14 mouse cellular contexts compared by ENCODE assay signal in genomic region chr9:123136953-123137682, GRCm38 (mm10). TPM values are rescaled to one million over a fixed set of nuclear protein-coding genes. Genes with fewer than 3 reads are reported as not detected.
DNase-seq lines count a peak whose midpoint lies in the region; ATAC-seq lines count a peak whose summit lies in the region.
"Had no signal": no experiment of that assay in that cellular context is flagged by ENCODE, and none has a peak within 500 bp of the region (broad histone marks: within the 10 kb centered on the region; RNA-seq: fewer than 3 reads in every experiment).

No protein-coding gene starts in this region.

- H3K4me2 ChIP-seq in intestine, embryonic 16.5 days (ENCODE audit: low read depth, low read length), result no peak overlapping the region
- H3K4me2 ChIP-seq: hindbrain, embryonic 13.5 days; liver, embryonic 11.5 days had no signal

- H3K4me1 ChIP-seq in heart, embryonic 10.5 days, result no peaks in the 10 kb centered on the region
- H3K4me1 ChIP-seq in intestine, embryonic 16.5 days (ENCODE audit: control insufficient read depth, insufficient read depth, low read length), result peaks cover 5% of the 10 kb centered on the region; the same call in 1 of the 2 replicates

- H3K9me3 ChIP-seq in heart, embryonic 10.5 days, result no peaks in the 10 kb centered on the region; the same call in 1 of the 2 replicates
- no peaks in the 10 kb centered on the region for H3K9me3 ChIP-seq in intestine, embryonic 16.5 days (ENCODE audit: control insufficient read depth, low read length)
- H3K9me3 ChIP-seq: hindbrain, embryonic 13.5 days; megakaryocyte, embryonic 14.5 days had no signal

- H3K4me3 ChIP-seq in heart, embryonic 10.5 days, result no peak overlapping the region
- no peak overlapping the region for H3K4me3 ChIP-seq in intestine, embryonic 16.5 days (ENCODE audit: low read length)
- H3K4me3 ChIP-seq: hindbrain, embryonic 13.5 days; megakaryocyte, embryonic 14.5 days had no signal

- no peak overlapping the region for H3K27ac ChIP-seq in heart, embryonic 10.5 days
- H3K27ac ChIP-seq in intestine, embryonic 16.5 days (ENCODE audit: low read length), result no peak overlapping the region
- H3K27ac ChIP-seq: hindbrain, embryonic 13.5 days had no signal

- ATAC-seq in intestine, embryonic 16.5 days, result no peak

- H3K27me3 ChIP-seq in heart, embryonic 10.5 days (ENCODE audit: insufficient read depth, poor library complexity, severe bottlenecking), result no peaks in the 10 kb centered on the region
- H3K27me3 ChIP-seq in intestine, embryonic 16.5 days (replicated peaks; ENCODE audit: control insufficient read depth, insufficient read depth, low read length), result no peaks in the 10 kb centered on the region
- H3K27me3 ChIP-seq: hindbrain, embryonic 13.5 days; megakaryocyte, embryonic 14.5 days had no signal

- peak; percentile 56 for DNase-seq in heart, adult 8-10 months (ENCODE audit: low spot score)
- DNase-seq in heart, embryonic 10.5 days (ENCODE audit: low spot score), result no peak
- DNase-seq in testis, postnatal 14 days (ENCODE audit: low spot score), result peak; percentile 16
- DNase-seq in testis, postnatal 10 days (ENCODE audit: low spot score), result no peak
- peak; percentile 46 for DNase-seq in gastrocnemius, postnatal 25 days
- peak; percentile 13 for DNase-seq in telencephalon, adult 2 months (ENCODE audit: low read depth, low spot score)
- DNase-seq: cerebellum, postnatal 10 days; kidney, adult 8-10 months; layer of hippocampus, postnatal 36 days; right cerebral cortex, postnatal 14 days had no signal

- WGBS in heart, embryonic 10.5 days, result 83% methylated on average over 7 of the region's 7 CpGs
- 81% methylated on average over 7 of the region's 7 CpGs for WGBS in intestine, embryonic 16.5 days

- no peak overlapping the region for H3K9ac ChIP-seq in intestine, embryonic 16.5 days (ENCODE audit: low read depth, low read length)
- H3K9ac ChIP-seq: hindbrain, embryonic 13.5 days had no signal

- H3K36me3 ChIP-seq in heart, embryonic 10.5 days, result peaks cover 97% of the 10 kb centered on the region
- peaks cover 19% of the 10 kb centered on the region for H3K36me3 ChIP-seq in intestine, embryonic 16.5 days (ENCODE audit: control insufficient read depth, insufficient read depth, low read length)

RNA-seq across cellular contexts. Expression of gene Clec3b, which starts 13.6 kb away (rescaled TPM):
- 10 to 100 TPM; 37.7 to 48.5 (median 38.6) TPM for total RNA-seq in heart, adult 8-10 months (2022)
- not detected in 2 replicates for polyA plus RNA-seq in heart, embryonic 10.5 days (2016; fragmentation: Nextera tagmentation; extraction: Ambion mirVana)
- total RNA-seq in gastrocnemius, postnatal 25 days (2021), result 10 to 100 TPM; 44.1 to 65.2 TPM
- 0.27 and 0.42 TPM in 2 replicates for polyA plus RNA-seq in intestine, embryonic 16.5 days (2015; fragmentation: Nextera tagmentation; extraction: Ambion mirVana)
- polyA plus RNA-seq: liver, embryonic 11.5 days had no signal

RNA-seq across cellular contexts. Expression of gene Exosc7, which starts 24.1 kb away (rescaled TPM):
- 10 to 100 TPM; 25.0 to 27.2 (median 27.0) TPM for total RNA-seq in heart, adult 8-10 months (2022)
- polyA plus RNA-seq in heart, embryonic 10.5 days (2016; fragmentation: Nextera tagmentation; extraction: Ambion mirVana), result 102 and 138 TPM in 2 replicates
- 10 to 100 TPM; 17.3 to 19.6 TPM for total RNA-seq in gastrocnemius, postnatal 25 days (2021)
- 130 and 146 TPM in 2 replicates for polyA plus RNA-seq in intestine, embryonic 16.5 days (2015; fragmentation: Nextera tagmentation; extraction: Ambion mirVana)

RNA-seq across cellular contexts. Expression of gene Zdhhc3, which starts 24.1 kb away (rescaled TPM):
- 10 to 100 TPM; 39.8 to 46.0 (median 43.6) TPM for total RNA-seq in heart, adult 8-10 months (2022)
- polyA plus RNA-seq in heart, embryonic 10.5 days (2016; fragmentation: Nextera tagmentation; extraction: Ambion mirVana), result 63.7 and 63.9 TPM in 2 replicates
- 10 to 100 TPM; 48.5 to 49.5 TPM for total RNA-seq in gastrocnemius, postnatal 25 days (2021)
- polyA plus RNA-seq in intestine, embryonic 16.5 days (2015; fragmentation: Nextera tagmentation; extraction: Ambion mirVana), result 75.8 and 76.9 TPM in 2 replicates

Comparison
In these comparisons a context has a peak if more than half of its experiments do, and no peak if none do; other contexts are left out.
1. DNase-seq: peak in heart, adult 8-10 months (single experiment), testis, postnatal 14 days (single experiment), gastrocnemius, postnatal 25 days (single experiment) and telencephalon, adult 2 months (single experiment); none in heart, embryonic 10.5 days (single experiment) and testis, postnatal 10 days (single experiment).